Mouse (Mus musculus) monocyte, adult 59 days (primary cell): ENCODE data around the gene Tubb2a. TPM values are rescaled to one million over a fixed set of nuclear protein-coding genes. Genes with fewer than 3 reads are reported as not detected.

Experiments used
- total RNA-seq, 2 experiments: library from RNA; stranded (reverse); gene quantifications; one replicate each; pipeline ENCODE4 v1.2.4; 2023

Tubb2a gene
- 10 to 100 TPM; 46.4 to 47.4 TPM for total RNA-seq

DNA sequence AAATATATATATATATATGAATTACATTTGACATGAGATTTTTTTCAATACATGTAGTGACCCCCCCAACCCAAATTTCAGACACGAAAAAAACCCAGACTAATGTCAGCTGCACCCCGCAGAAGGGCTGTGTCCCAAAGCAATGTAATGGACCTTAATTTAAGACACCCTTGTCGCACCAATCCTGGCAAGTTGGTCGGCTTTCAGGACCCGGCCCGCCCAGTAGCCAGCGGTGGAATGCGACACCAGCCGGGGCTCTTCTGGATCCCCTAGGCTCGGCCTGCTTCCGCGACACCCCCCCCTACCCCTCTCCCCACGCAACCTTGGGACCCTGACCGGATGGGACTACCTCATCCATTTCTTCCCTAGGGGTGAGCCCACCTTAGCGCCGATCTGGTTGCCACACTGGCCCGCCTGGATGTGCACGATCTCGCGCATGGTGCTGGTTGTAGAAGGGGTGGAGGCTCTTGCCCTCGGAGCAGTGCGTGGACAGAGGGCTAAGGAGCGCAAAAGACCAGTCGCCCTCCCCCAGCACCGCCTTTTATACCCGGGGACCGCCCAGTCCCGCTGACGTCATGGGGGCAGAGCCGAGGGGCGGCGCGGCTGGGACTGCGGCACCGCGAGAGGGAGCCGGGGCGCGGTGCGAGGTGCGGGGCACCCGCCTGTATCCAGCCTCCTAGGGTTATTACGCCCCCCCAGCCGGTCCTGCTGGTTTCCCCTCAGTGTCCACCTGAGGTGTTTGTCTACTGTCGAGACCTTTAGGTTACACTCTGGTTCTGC, at the start of gene Tubb2a:
Gene Tubb2a (minus strand): TSS at position 516 of the 780 bp plus-strand sequence.

GRCm38 (mm10) chr13:34037172-34038055, 40.4 kb downstream of the Tubb2a start, which contains the start of gene Bphl:
Gene Bphl, plus strand, starts transcription at chr13:34037597.

Other genes with a start within 250 kb of the Tubb2a start
- gene Serpinb6e, start 234.6 kb downstream of the Tubb2a start, total RNA-seq = not detected
- not detected for gene Serpinb6c, start 172.3 kb downstream of the Tubb2a start, total RNA-seq
- gene Nqo2, start 113.3 kb downstream of the Tubb2a start, total RNA-seq = 10 to 100 TPM; 17.8 to 18.4 TPM
- gene Ripk1, start 75.6 kb downstream of the Tubb2a start, total RNA-seq = 100 to 1,000 TPM; 100 to 102 TPM
- gene Serpinb6a, start 75.2 kb downstream of the Tubb2a start, total RNA-seq = 10 to 100 TPM; 72.6 to 78.2 TPM
- gene Bphl, start 40.4 kb downstream of the Tubb2a start, total RNA-seq = 10 to 100 TPM; 18.8 to 19.2 TPM
- gene Tubb2b, start 52.5 kb upstream of the Tubb2a start, total RNA-seq = 1 to 10 TPM; 1.7 to 3.6 TPM
- 10 to 100 TPM; 37.4 to 41.2 TPM for gene Psmg4, start 85.0 kb upstream of the Tubb2a start, total RNA-seq